Mouse (Mus musculus): ENCODE results near the gene Rlbp1. TPM values are rescaled to one million over a fixed set of nuclear protein-coding genes. Genes with fewer than 3 reads are reported as not detected.

Rlbp1 gene
- total and polyA plus RNA-seq, 2 experiments from 2014 or later, result 21.9 to 32.3 TPM

DNA sequence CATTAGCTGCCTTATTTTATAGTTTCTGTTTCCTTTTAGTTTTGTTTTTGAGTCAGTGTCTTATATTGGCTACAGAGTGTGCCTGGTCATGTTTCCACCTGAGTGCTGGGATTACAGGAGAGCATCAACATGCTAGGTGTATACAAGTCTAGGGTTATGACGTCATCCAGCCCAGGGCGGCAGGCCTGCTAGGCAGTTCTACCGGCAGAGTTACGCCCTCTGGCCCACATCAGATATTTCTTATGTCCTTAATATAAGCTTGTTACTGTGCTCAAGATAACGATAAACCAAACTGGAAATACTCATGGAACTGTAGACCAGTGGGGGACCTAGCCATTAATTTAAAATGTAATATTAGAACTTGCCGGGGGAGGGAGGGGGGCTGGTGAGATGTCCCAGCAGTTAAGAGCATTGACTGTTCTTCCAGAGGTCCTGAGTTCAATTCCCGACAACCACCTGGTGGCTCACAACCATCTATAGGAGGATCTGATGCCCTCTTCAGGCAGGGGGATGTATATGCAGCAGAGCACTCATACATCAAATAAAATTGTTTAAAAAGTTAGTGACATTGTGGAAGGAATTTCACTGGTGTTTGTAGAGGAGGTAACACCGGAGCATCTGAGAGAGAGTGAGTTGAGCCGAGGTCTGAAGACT, 6.1 kb upstream of the Rlbp1 start:
- peak overlapping the region; percentile 69; the same call in 1 of the 2 replicates for H3K9ac ChIP-seq (replicated peaks; ENCODE audit: low read length)
- ATAC-seq, result no peak
- H3K9me3 ChIP-seq (ENCODE audit: low read length), result no peaks in the 10 kb centered on the region
- H3K36me3 ChIP-seq (ENCODE audit: insufficient read depth, low read length), result no peaks in the 10 kb centered on the region
- DNase-seq (ENCODE audit: low spot score), result no peak
- H3K4me2 ChIP-seq (ENCODE audit: low read depth, low read length), result peak overlapping the region; percentile 98
- H3K27ac ChIP-seq, result no peak overlapping the region
- TF ChIP-seq CTCF (IDR thresholded peaks at IDR 0.05; ENCODE audit: low read depth), result peak; percentile 37; the same call in 1 of the 2 replicates
- peak overlapping the region; percentile 53; the same call in 1 of the 2 replicates for H3K4me3 ChIP-seq (ENCODE audit: low read length)
- no peaks in the 10 kb centered on the region for H3K27me3 ChIP-seq (ENCODE audit: insufficient read depth, low read length)
- 66% methylated on average over 9 of the region's 9 CpGs for WGBS
- H3K4me1 ChIP-seq (ENCODE audit: insufficient read depth, low read length), result 0 out of 2 replicates have a peak, but pooled peaks cover 7% of the 10 kb centered on the region

DNA sequence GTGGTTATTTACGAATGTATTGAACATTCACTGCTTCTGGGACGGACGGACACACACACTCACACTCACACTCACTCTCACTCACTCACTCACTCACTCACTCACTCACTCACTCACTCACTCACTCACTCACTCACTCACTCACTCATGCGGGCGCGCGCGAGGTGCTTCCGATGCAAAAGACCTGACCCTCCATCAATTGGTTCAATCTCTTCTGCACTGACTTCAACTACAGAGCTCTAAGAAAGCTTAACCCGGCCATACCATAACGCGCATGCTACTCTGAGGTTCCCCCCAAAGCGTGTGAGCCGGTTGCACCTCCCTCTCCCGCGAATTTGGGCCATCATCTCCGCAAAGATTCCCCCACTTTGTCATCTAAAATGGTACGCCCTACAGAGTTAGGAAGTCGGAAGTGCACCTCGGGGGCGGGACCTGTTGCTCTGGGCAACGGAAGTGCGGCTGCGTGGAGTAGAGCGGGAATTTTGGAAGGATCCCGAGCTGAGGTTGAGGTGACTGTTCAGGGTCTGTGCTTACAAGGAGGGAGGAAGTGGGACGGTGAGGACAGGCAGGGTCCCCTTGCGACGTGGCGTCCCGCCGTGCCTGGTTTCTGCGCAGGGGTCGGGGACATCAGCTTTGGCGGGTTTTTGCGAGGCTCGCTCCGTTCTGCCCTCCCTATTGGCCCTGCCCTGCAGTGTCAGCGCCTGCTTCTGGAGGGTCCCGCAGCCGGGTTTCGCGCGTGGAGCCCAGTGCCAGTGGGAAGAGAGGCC, 5.2 kb upstream of the Rlbp1 start, which contains the start of gene Fanci:
TSS of gene Fanci (plus strand) at position 47 of the 767 bp plus-strand sequence.
- Histone ChIP-seq H3K4me1 (ENCODE audit: insufficient read depth, low read length) (0 out of 2 replicates have a peak, but pooled peaks cover 7% of the 10 kb centered on the region), H3K27ac (peak within 1 kb of the TSS; percentile 89), H3K4me3 (ENCODE audit: low read length) (peak within 1 kb of the TSS; percentile 53), H3K9me3 (ENCODE audit: low read length) (no peaks in the 10 kb centered on the region), H3K27me3 (ENCODE audit: insufficient read depth, low read length) (no peaks in the 10 kb centered on the region), H3K9ac (replicated peaks; ENCODE audit: low read length) (peak within 1 kb of the TSS; percentile 69), H3K4me2 (ENCODE audit: low read depth, low read length) (peak within 1 kb of the TSS; percentile 98), H3K36me3 (ENCODE audit: insufficient read depth, low read length) (no peaks in the 10 kb centered on the region)
- WGBS, result under 1% methylated on average over 44 of the region's 44 CpGs
- TF ChIP-seq CTCF (IDR thresholded peaks at IDR 0.05; ENCODE audit: low read depth), result no peak
- DNase-seq (ENCODE audit: low spot score) (peak; percentile 97), ATAC-seq (peak; percentile 96)

DNA sequence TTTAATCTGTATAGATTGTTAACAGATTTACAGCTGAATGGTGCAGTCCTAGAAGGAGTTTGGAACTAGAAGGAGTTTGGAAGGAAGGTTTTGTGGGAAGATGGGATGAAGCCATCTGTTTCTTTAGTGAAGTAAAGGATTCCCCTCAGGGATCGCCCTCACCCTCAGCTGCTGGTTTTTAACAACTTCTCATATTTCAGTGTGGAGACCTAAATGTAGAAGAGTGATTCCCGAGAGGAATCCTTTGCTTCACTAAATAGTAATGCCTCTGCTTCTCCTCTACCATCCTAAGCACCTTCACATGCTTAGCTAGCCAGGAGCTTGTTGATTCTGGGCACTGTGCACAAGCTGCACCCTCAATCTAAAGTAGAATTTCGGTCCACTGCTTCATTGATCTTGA, 4.6 kb upstream of the Rlbp1 start:
- peaks cover 7% of the 10 kb centered on the region; the same call in 1 of the 2 replicates for H3K4me1 ChIP-seq (ENCODE audit: insufficient read depth, low read length)
- H3K4me2 ChIP-seq (ENCODE audit: low read depth, low read length), result peak overlapping the region; percentile 98
- DNase-seq (ENCODE audit: low spot score) (peak; percentile 13), ATAC-seq (0 out of 2 replicates have a peak, but pooled peaks have one; percentile 1)
- no peaks in the 10 kb centered on the region for H3K9me3 ChIP-seq (ENCODE audit: low read length)
- peak overlapping the region; percentile 53 for H3K4me3 ChIP-seq (ENCODE audit: low read length)
- 6% methylated on average over 3 of the region's 3 CpGs for WGBS
- no peak for TF ChIP-seq CTCF (IDR thresholded peaks at IDR 0.05; ENCODE audit: low read depth)
- no peaks in the 10 kb centered on the region for H3K27me3 ChIP-seq (ENCODE audit: insufficient read depth, low read length)
- peak overlapping the region; percentile 89 for H3K27ac ChIP-seq
- peak overlapping the region; percentile 69 for H3K9ac ChIP-seq (replicated peaks; ENCODE audit: low read length)
- H3K36me3 ChIP-seq (ENCODE audit: insufficient read depth, low read length), result no peaks in the 10 kb centered on the region

DNA sequence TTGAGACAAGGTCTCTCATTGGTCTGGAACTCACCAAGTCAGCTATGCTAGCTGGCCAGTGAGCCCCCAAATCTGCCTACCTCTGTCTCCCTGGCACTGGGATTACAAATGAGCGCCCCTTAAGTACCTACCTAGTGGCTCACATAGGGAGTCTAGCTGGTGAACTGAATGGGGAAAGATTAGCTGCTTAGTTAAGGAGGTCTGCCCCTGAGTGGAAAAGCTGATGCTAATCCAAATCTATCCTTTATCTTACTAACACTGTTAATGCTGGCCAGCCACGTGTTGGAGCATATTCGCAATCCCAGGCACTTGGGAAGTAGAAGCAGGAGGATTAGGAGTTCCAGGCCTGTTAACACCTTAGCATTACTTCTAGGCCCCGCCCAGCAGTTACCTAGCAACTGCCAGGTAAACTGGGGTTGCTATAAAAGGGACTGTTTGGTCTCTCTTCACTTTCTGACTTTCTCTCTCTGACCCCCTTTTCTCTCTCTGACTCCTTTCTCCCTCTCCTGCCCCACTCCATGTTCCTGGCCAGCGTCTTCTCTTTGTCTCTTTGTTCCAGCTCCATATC, 3.4 kb upstream of the Rlbp1 start:
- 78% methylated on average over 5 of the region's 5 CpGs for WGBS

DNA sequence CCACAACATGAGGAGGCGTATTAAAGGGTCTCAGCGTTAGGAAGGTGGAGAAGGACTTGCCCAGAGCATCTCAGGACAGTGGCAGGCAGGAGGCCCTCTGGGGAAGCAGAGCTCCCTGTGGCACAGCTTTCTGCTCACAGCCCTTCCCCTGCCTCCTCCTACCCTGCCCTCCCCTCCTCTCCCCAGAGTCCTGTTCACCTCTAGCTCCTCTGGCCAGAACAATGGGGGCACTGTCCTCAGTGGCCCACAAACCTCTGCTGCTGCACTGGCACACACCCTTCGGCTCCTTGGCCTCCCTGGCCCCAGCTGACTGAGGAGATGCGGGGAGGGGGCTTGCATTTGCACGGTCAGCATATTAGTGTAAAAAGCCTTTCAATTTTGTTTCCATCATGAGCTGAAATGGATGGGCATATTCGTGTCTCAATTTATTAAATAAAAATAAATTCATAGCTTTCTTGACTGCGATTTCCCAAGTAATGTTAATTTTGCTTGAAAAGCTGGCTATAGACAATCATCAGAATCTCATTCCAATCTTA, 1.9 kb upstream of the Rlbp1 start:
- ATAC-seq (no peak), DNase-seq (ENCODE audit: low spot score) (no peak)
- no peaks in the 10 kb centered on the region for H3K36me3 ChIP-seq (ENCODE audit: insufficient read depth, low read length)
- WGBS, result 58% methylated on average over 7 of the region's 7 CpGs
- H3K9me3 ChIP-seq (ENCODE audit: low read length), result no peaks in the 10 kb centered on the region
- H3K4me1 ChIP-seq (ENCODE audit: insufficient read depth, low read length), result peaks cover 7% of the 10 kb centered on the region; the same call in 1 of the 2 replicates
- no peak overlapping the region for H3K9ac ChIP-seq (replicated peaks; ENCODE audit: low read length)
- no peak overlapping the region for H3K4me2 ChIP-seq (ENCODE audit: low read depth, low read length)
- H3K4me3 ChIP-seq (ENCODE audit: low read length), result no peak overlapping the region
- no peaks in the 10 kb centered on the region for H3K27me3 ChIP-seq (ENCODE audit: insufficient read depth, low read length)
- H3K27ac ChIP-seq, result no peak overlapping the region
- TF ChIP-seq CTCF (IDR thresholded peaks at IDR 0.05; ENCODE audit: low read depth), result no peak

More for the DNA sequence above, 3.4 kb upstream of the Rlbp1 start:
- no peaks in the 10 kb centered on the region for H3K36me3 ChIP-seq (ENCODE audit: insufficient read depth, low read length)
- H3K4me2 ChIP-seq (ENCODE audit: low read depth, low read length), result no peak overlapping the region
- peaks cover 7% of the 10 kb centered on the region; the same call in 1 of the 2 replicates for H3K4me1 ChIP-seq (ENCODE audit: insufficient read depth, low read length)
- H3K9me3 ChIP-seq (ENCODE audit: low read length), result no peaks in the 10 kb centered on the region
- no peak overlapping the region for H3K9ac ChIP-seq (replicated peaks; ENCODE audit: low read length)
- TF ChIP-seq CTCF (IDR thresholded peaks at IDR 0.05; ENCODE audit: low read depth), result no peak
- H3K4me3 ChIP-seq (ENCODE audit: low read length), result no peak overlapping the region
- DNase-seq (ENCODE audit: low spot score) (no peak), ATAC-seq (no peak)
- H3K27ac ChIP-seq, result no peak overlapping the region
- no peaks in the 10 kb centered on the region for H3K27me3 ChIP-seq (ENCODE audit: insufficient read depth, low read length)

DNA sequence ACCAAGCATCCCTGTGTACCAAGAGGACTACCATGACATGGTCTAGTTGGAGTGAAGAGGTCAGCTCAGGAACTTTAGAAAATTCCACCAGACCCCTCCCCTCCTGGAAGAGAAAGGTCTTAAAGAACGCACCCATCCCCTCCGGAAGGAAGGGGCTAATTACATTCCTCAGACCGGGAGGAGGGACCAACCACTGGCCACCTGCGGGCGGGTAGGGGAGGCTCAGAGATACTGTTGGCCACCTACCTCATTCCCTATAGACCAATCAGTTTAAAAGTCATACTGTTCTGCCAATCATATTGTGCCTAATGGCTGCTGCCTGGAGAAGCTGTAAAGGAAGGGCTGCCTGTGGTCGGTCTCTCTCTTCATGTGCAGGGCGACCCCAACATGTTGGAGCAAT, 1.1 kb upstream of the Rlbp1 start:
- ATAC-seq (no peak), DNase-seq (ENCODE audit: low spot score) (no peak)
- no peak for TF ChIP-seq CTCF (IDR thresholded peaks at IDR 0.05; ENCODE audit: low read depth)
- Histone ChIP-seq H3K4me1 (ENCODE audit: insufficient read depth, low read length) (peaks cover 7% of the 10 kb centered on the region; the same call in 1 of the 2 replicates), H3K27ac (no peak overlapping the region), H3K27me3 (ENCODE audit: insufficient read depth, low read length) (no peaks in the 10 kb centered on the region), H3K36me3 (ENCODE audit: insufficient read depth, low read length) (no peaks in the 10 kb centered on the region), H3K9me3 (ENCODE audit: low read length) (no peaks in the 10 kb centered on the region), H3K4me2 (ENCODE audit: low read depth, low read length) (no peak overlapping the region), H3K9ac (replicated peaks; ENCODE audit: low read length) (no peak overlapping the region), H3K4me3 (ENCODE audit: low read length) (no peak overlapping the region)
- 72% methylated on average over 7 of the region's 7 CpGs for WGBS
